Mouse (Mus musculus): ENCODE measurements around the gene Skap1. TPM values are rescaled to one million over a fixed set of nuclear protein-coding genes. Genes with fewer than 3 reads are reported as not detected.

Gene Skap1
- polyA plus RNA-seq, 1 experiment from 2014 or later, result 15.2 TPM

DNA sequence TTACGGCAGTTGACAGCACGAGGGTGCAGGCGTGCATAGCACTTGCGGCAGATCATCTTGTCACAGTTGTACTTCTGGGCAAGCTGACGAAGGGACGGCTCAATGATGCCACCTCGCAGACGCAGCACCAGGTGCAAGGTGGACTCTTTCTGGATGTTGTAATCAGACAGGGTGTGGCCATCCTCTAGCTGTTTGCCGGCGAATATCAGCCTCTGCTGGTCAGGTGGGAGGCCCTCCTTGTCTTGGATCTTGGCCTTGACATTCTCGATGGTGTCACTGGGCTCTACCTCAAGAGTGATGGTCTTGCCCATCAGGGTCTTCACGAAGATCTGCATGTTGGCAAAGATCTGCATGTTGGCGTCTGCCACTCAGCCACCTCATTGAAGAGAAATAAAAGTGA, 331.1 kb downstream of the Skap1 start:
- Histone ChIP-seq H3K9me3 (ENCODE audit: control insufficient read depth, low read length) (no peaks in the 10 kb centered on the region), H3K36me3 (ENCODE audit: control insufficient read depth, insufficient read depth, low read length) (peaks cover 28% of the 10 kb centered on the region), H3K4me3 (ENCODE audit: low read length) (no peak overlapping the region), H3K9ac (ENCODE audit: low read depth, low read length) (no peak overlapping the region), H3K27ac (ENCODE audit: low read depth, low read length) (no peak overlapping the region), H3K4me1 (ENCODE audit: control insufficient read depth, insufficient read depth, low read length) (peaks cover 11% of the 10 kb centered on the region; the same call in 1 of the 2 replicates), H3K27me3 (ENCODE audit: control insufficient read depth, insufficient read depth, low read length) (no peaks in the 10 kb centered on the region), H3K4me2 (replicated peaks; ENCODE audit: low read depth, low read length) (no peak overlapping the region)
- ATAC-seq (ENCODE audit: low FRiP score, low TSS enrichment), result no peak
- 97% methylated on average over 13 of the region's 13 CpGs for WGBS

DNA sequence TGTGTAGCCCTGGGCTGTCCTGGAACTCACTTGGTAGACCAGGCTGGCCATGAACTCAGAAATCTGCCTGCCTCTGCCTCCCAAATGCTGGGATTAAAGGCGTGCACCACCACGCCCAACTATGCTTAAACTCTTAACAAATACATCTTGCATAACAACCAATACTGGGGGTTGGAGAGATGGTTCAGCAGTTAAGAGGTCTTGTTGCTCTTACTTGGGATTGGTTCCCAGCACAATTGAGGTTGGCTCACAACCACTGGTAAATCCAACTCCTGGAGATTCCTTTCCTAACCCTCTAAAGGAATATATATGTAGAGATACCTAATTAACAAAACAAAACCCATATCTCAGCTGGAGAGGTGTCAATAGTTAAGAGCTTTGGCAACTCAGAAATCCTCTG, 331.7 kb downstream of the Skap1 start:
- H3K27me3 ChIP-seq (ENCODE audit: control insufficient read depth, insufficient read depth, low read length), result no peaks in the 10 kb centered on the region
- no peak for ATAC-seq (ENCODE audit: low FRiP score, low TSS enrichment)
- H3K36me3 ChIP-seq (ENCODE audit: control insufficient read depth, insufficient read depth, low read length), result peaks cover 32% of the 10 kb centered on the region
- H3K27ac ChIP-seq (ENCODE audit: low read depth, low read length), result no peak overlapping the region
- H3K4me3 ChIP-seq (ENCODE audit: low read length), result no peak overlapping the region
- 96% methylated on average over 2 of the region's 2 CpGs for WGBS
- H3K9me3 ChIP-seq (ENCODE audit: control insufficient read depth, low read length), result no peaks in the 10 kb centered on the region
- peaks cover 11% of the 10 kb centered on the region; the same call in 1 of the 2 replicates for H3K4me1 ChIP-seq (ENCODE audit: control insufficient read depth, insufficient read depth, low read length)
- no peak overlapping the region for H3K9ac ChIP-seq (ENCODE audit: low read depth, low read length)
- H3K4me2 ChIP-seq (replicated peaks; ENCODE audit: low read depth, low read length), result no peak overlapping the region

DNA sequence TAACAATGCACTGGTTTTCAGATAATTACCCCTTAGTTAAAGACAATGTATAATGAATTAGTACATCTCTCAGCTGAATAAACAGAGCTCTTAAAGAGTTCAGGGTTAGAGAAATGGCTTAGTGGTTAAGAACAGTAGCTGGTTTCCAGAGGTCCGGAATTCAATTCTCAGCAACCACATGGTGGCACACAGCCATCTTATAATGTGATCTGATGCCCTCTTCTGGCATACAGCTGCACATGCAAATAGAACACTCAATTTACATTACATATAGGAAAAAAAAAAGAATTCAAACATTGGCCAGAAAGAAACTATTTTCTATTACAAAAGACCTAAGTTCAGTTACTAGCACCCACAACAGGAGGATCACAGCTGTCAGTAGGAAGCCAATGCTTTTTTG, 332.2 kb downstream of the Skap1 start:
- H3K27ac ChIP-seq (ENCODE audit: low read depth, low read length), result no peak overlapping the region
- no peak for ATAC-seq (ENCODE audit: low FRiP score, low TSS enrichment)
- H3K4me3 ChIP-seq (ENCODE audit: low read length), result no peak overlapping the region
- no peak overlapping the region for H3K9ac ChIP-seq (ENCODE audit: low read depth, low read length)
- no peaks in the 10 kb centered on the region for H3K9me3 ChIP-seq (ENCODE audit: control insufficient read depth, low read length)
- 79% methylated on average over 1 of the region's 1 CpGs for WGBS
- no peak overlapping the region for H3K4me2 ChIP-seq (replicated peaks; ENCODE audit: low read depth, low read length)
- peaks cover 10% of the 10 kb centered on the region; the same call in 1 of the 2 replicates for H3K4me1 ChIP-seq (ENCODE audit: control insufficient read depth, insufficient read depth, low read length)
- peaks cover 35% of the 10 kb centered on the region for H3K36me3 ChIP-seq (ENCODE audit: control insufficient read depth, insufficient read depth, low read length)
- H3K27me3 ChIP-seq (ENCODE audit: control insufficient read depth, insufficient read depth, low read length), result no peaks in the 10 kb centered on the region

DNA sequence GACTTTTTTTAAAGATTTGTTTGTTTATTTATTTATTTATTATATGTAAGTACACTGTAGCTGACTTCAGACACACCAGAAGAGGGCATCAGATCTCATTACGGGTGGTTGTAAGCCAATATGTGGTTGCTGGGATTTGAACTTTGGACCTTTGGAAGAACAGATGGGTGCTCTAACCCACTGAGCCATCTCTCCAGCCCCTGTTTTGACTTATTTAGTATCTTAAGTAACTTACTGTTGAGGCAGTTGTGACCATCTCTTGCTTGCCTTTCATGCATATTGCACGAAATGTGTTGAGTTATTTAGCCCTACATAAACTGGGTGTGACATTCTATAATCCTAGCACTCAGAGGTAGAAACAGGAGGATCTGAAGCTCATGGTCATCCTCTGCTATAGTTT, 335.1 kb downstream of the Skap1 start:
- H3K27me3 ChIP-seq (ENCODE audit: control insufficient read depth, insufficient read depth, low read length), result no peaks in the 10 kb centered on the region
- H3K27ac ChIP-seq (ENCODE audit: low read depth, low read length), result no peak overlapping the region
- 90% methylated on average over 2 of the region's 2 CpGs for WGBS
- H3K9me3 ChIP-seq (ENCODE audit: control insufficient read depth, low read length), result no peaks in the 10 kb centered on the region
- no peaks in the 10 kb centered on the region for H3K4me1 ChIP-seq (ENCODE audit: control insufficient read depth, insufficient read depth, low read length)
- no peak for ATAC-seq (ENCODE audit: low FRiP score, low TSS enrichment)
- H3K4me2 ChIP-seq (replicated peaks; ENCODE audit: low read depth, low read length), result no peak overlapping the region
- no peak overlapping the region for H3K9ac ChIP-seq (ENCODE audit: low read depth, low read length)
- H3K4me3 ChIP-seq (ENCODE audit: low read length), result no peak overlapping the region
- H3K36me3 ChIP-seq (ENCODE audit: control insufficient read depth, insufficient read depth, low read length), result peaks cover 64% of the 10 kb centered on the region

DNA sequence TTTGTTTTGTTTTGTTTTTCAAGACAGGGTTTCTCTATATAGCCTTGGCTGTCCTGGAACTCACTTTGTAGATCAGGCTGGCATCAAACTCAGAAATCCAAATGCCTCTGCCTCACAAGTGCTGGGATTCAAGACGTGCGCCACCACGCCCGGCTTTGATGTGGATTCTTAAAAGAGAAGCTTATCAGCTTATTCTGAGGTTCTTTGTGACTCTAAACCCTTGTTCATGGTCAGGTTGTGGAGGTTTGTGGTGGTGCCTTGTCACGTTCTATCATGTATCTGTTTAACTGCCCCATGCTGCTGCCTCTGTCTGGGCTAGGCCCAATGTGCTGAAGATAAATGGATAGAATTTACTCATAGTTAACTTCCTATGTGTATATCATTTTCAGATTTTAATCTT, 341.2 kb downstream of the Skap1 start:
- Histone ChIP-seq H3K27me3 (ENCODE audit: control insufficient read depth, insufficient read depth, low read length) (no peaks in the 10 kb centered on the region), H3K9ac (ENCODE audit: low read depth, low read length) (no peak overlapping the region), H3K36me3 (ENCODE audit: control insufficient read depth, insufficient read depth, low read length) (peaks cover 93% of the 10 kb centered on the region), H3K4me1 (ENCODE audit: control insufficient read depth, insufficient read depth, low read length) (no peaks in the 10 kb centered on the region), H3K27ac (ENCODE audit: low read depth, low read length) (no peak overlapping the region), H3K4me3 (ENCODE audit: low read length) (no peak overlapping the region), H3K4me2 (replicated peaks; ENCODE audit: low read depth, low read length) (no peak overlapping the region), H3K9me3 (ENCODE audit: control insufficient read depth, low read length) (no peaks in the 10 kb centered on the region)
- no peak for ATAC-seq (ENCODE audit: low FRiP score, low TSS enrichment)
- WGBS, result 93% methylated on average over 5 of the region's 5 CpGs

DNA sequence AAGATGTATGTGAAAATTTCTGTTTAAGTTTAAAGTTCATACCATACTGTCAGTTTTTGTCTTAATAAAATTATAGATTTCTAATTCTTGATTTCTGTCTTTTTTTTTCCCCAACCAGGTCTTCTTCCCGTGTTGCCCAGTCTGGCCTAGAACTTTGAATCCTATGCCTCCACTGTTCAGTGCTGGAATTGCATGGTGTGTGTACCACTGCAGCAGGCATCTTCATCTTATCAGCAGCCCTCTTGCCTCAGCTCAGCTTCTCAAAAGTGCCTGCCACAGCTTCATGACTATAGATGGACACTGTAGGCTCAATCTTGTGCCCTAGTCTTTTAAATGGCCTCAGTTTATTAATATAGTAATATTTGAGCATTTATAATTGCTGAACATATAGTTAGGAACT, 343.7 kb downstream of the Skap1 start:
- Histone ChIP-seq H3K9ac (ENCODE audit: low read depth, low read length) (no peak overlapping the region), H3K27ac (ENCODE audit: low read depth, low read length) (no peak overlapping the region), H3K36me3 (ENCODE audit: control insufficient read depth, insufficient read depth, low read length) (peaks cover 86% of the 10 kb centered on the region), H3K4me2 (replicated peaks; ENCODE audit: low read depth, low read length) (no peak overlapping the region), H3K9me3 (ENCODE audit: control insufficient read depth, low read length) (no peaks in the 10 kb centered on the region), H3K4me3 (ENCODE audit: low read length) (no peak overlapping the region), H3K4me1 (ENCODE audit: control insufficient read depth, insufficient read depth, low read length) (no peaks in the 10 kb centered on the region), H3K27me3 (ENCODE audit: control insufficient read depth, insufficient read depth, low read length) (no peaks in the 10 kb centered on the region)
- no peak for ATAC-seq (ENCODE audit: low FRiP score, low TSS enrichment)
- 74% methylated on average over 1 of the region's 1 CpGs for WGBS

Other genes starting within 250 kb of the Skap1 start
- 30.0 and 41.4 TPM in 2 replicates for gene Hoxb9, start 193.1 kb upstream of the Skap1 start, polyA plus RNA-seq (2014; fragmentation: Nextera tagmentation; extraction: Ambion mirVana)
- gene Hoxb8, start 182.7 kb upstream of the Skap1 start, polyA plus RNA-seq (2014; fragmentation: Nextera tagmentation; extraction: Ambion mirVana), result 12.7 and 18.6 TPM in 2 replicates
- gene Hoxb7, start 178.0 kb upstream of the Skap1 start, polyA plus RNA-seq (2014; fragmentation: Nextera tagmentation; extraction: Ambion mirVana), result 58.6 and 61.9 TPM in 2 replicates
- 44.1 and 53.1 TPM in 2 replicates for gene Hoxb6, start 172.1 kb upstream of the Skap1 start, polyA plus RNA-seq (2014; fragmentation: Nextera tagmentation; extraction: Ambion mirVana)
- gene Hoxb5, start 161.3 kb upstream of the Skap1 start, polyA plus RNA-seq (2014; fragmentation: Nextera tagmentation; extraction: Ambion mirVana), result 22.1 and 24.3 TPM in 2 replicates
- gene Hoxb4, start 146.3 kb upstream of the Skap1 start, polyA plus RNA-seq (2014; fragmentation: Nextera tagmentation; extraction: Ambion mirVana), result 4.2 and 8.6 TPM in 2 replicates
- 8.2 and 8.6 TPM in 2 replicates for gene Hoxb3, start 141.3 kb upstream of the Skap1 start, polyA plus RNA-seq (2014; fragmentation: Nextera tagmentation; extraction: Ambion mirVana)
- gene Hoxb2, start 114.1 kb upstream of the Skap1 start, polyA plus RNA-seq (2014; fragmentation: Nextera tagmentation; extraction: Ambion mirVana), result 49.9 and 67.2 TPM in 2 replicates
- 0.27 and 0.37 TPM in 2 replicates for gene Hoxb1, start 98.8 kb upstream of the Skap1 start, polyA plus RNA-seq (2014; fragmentation: Nextera tagmentation; extraction: Ambion mirVana)